Mouse (Mus musculus) lung, adult 2 months (tissue): ENCODE measurements around the gene Sgms2.

ENCODE experiments used
- CTCF ChIP-seq: fragments of 200-500 bp; IDR thresholded peaks from 2 replicates; pipeline ENCODE4 v1.5.1; 2011; ENCODE audit warnings: mild to moderate bottlenecking, low read length, control low read depth; ENCODE audit not compliant: insufficient read depth
- POLR2A ChIP-seq: fragments of 200-500 bp; IDR thresholded peaks from 2 replicates; pipeline ENCODE4 v1.6.1; 2011; ENCODE audit warnings: low read depth, mild to moderate bottlenecking, control low read depth, low read length, borderline replicate concordance; ENCODE audit errors: extremely low read depth

DNA sequence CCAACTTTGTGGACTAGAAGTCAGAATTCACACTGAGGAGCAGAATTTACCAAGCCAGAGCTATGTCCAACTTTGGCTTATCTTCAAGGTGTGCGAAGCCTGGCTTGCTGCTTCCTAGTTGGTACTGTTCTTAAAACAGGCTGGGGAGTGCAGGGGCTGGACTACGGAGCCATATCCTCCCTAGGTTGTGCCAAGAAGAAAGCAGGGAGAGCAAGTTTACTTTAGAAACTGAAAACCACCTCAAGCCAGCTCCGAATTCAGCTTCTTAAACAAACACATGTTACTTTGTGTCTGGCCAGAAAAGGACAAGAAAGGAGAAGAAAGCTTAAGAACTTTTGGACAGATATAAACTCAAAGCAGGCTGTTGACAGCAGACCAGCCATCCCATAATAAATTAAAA, 150.3 kb downstream of the Sgms2 start:
- TF ChIP-seq CTCF (no peak), POLR2A (no peak)
